Mouse (Mus musculus) cerebellum, adult 18-20 months (tissue): ENCODE measurements around the gene Eid3.
A peak's percentile ranks its signal among the peaks of the same experiment; 100 is the strongest.

Source experiments
- DNase-seq, 2 experiments: peaks; one replicate each; pipeline ENCODE4 v3.0.0; 2021

The Eid3 gene

GRCm38 (mm10) chr10:82866356-82866755, at the start of gene Eid3:
Gene Eid3, plus strand, starts transcription at chr10:82866626.
- DNase-seq, result peak; percentile 17 to 21

- DNase-seq, result no peak
These were observed 48.9 kb upstream of the Eid3 start for GRCm38 (mm10) chr10:82817514-82817913.

GRCm38 (mm10) chr10:82817936-82818335, 48.5 kb upstream of the Eid3 start:
- DNase-seq, result no peak

- no peak for DNase-seq
These were observed 47.8 kb upstream of the Eid3 start for GRCm38 (mm10) chr10:82818661-82819060.

- DNase-seq, result no peak
These were observed 43.2 kb upstream of the Eid3 start for GRCm38 (mm10) chr10:82823108-82823778.

- no peak for DNase-seq
These were observed 42.6 kb upstream of the Eid3 start for GRCm38 (mm10) chr10:82823779-82824177.

GRCm38 (mm10) chr10:82824541-82824940, 41.9 kb upstream of the Eid3 start:
- DNase-seq, result no peak

GRCm38 (mm10) chr10:82826516-82826915, 39.9 kb upstream of the Eid3 start:
- no peak for DNase-seq

GRCm38 (mm10) chr10:82833926-82834325, 32.5 kb upstream of the Eid3 start, which contains the start of gene Txnrd1:
Gene Txnrd1, plus strand, starts transcription at chr10:82833951.
- DNase-seq, result no peak

GRCm38 (mm10) chr10:82835898-82836297, 30.5 kb upstream of the Eid3 start:
- no peak for DNase-seq

GRCm38 (mm10) chr10:82838390-82838789, 28.0 kb upstream of the Eid3 start:
- no peak for DNase-seq

- no peak for DNase-seq
These were observed 22.3 kb upstream of the Eid3 start for GRCm38 (mm10) chr10:82844090-82844489.

GRCm38 (mm10) chr10:82844731-82845130, 21.7 kb upstream of the Eid3 start:
- no peak for DNase-seq

- DNase-seq, result no peak
These were observed 18.5 kb upstream of the Eid3 start for GRCm38 (mm10) chr10:82847821-82848459.

- no peak for DNase-seq
These were observed 16.6 kb upstream of the Eid3 start for GRCm38 (mm10) chr10:82849686-82850353.

GRCm38 (mm10) chr10:82850354-82850752, 16.1 kb upstream of the Eid3 start:
- DNase-seq, result no peak

GRCm38 (mm10) chr10:82851751-82852150, 14.7 kb upstream of the Eid3 start:
- no peak for DNase-seq

GRCm38 (mm10) chr10:82858032-82858680, 8.3 kb upstream of the Eid3 start:
- DNase-seq, result peak; percentile 17 to 21

- peak; percentile 94 to 96 for DNase-seq
These were observed 7.5 kb upstream of the Eid3 start for GRCm38 (mm10) chr10:82858691-82859532.

GRCm38 (mm10) chr10:82859533-82859915, 6.9 kb upstream of the Eid3 start:
- DNase-seq, result peak; percentile 44 to 48

- peak; percentile 79 to 84 for DNase-seq
These were observed 6.1 kb upstream of the Eid3 start for GRCm38 (mm10) chr10:82860181-82860928.

- DNase-seq, result peak in 1 of 2 experiments; percentile 18
These were observed 5.5 kb upstream of the Eid3 start for GRCm38 (mm10) chr10:82860929-82861315.
